Mouse (Mus musculus) E14TG2a.4 (cell line): ENCODE data around the gene Zyx.

Experiments
- H3K27me3 ChIP-seq: 2 replicates; pipeline ENCODE4 v1.6.1; 2014; ENCODE audit warnings: low read length, control low read depth; ENCODE audit not compliant: insufficient read depth
- H3K36me3 ChIP-seq: 2 replicates; pipeline ENCODE4 v1.6.1; 2014; ENCODE audit warnings: low read length, control low read depth; ENCODE audit not compliant: insufficient read depth
- H3K4me1 ChIP-seq: replicated peaks from 2 replicates; pipeline ENCODE4 v1.6.1; 2014; ENCODE audit warnings: low read depth, low read length, control low read depth
- H3K4me3 ChIP-seq: replicated peaks from 2 replicates; pipeline ENCODE4 v1.5.1; 2014; ENCODE audit warnings: mild to moderate bottlenecking, low read length
- H3K9me3 ChIP-seq: 2 replicates; pipeline ENCODE4 v1.6.1; 2014; ENCODE audit warnings: low read length, control low read depth
- CTCF ChIP-seq: conservative IDR thresholded peaks from 2 replicates; pipeline ENCODE4 v1.5.1; 2014; ENCODE audit warnings: low read length
- NANOG ChIP-seq: IDR thresholded peaks from 2 replicates; pipeline ENCODE4 v1.6.1; 2014; ENCODE audit warnings: borderline replicate concordance, low read length, mixed read lengths
- POU5F1 ChIP-seq: IDR thresholded peaks from 2 replicates; pipeline ENCODE4 v1.6.1; 2014; ENCODE audit warnings: low read length, borderline replicate concordance

Zyx gene

DNA sequence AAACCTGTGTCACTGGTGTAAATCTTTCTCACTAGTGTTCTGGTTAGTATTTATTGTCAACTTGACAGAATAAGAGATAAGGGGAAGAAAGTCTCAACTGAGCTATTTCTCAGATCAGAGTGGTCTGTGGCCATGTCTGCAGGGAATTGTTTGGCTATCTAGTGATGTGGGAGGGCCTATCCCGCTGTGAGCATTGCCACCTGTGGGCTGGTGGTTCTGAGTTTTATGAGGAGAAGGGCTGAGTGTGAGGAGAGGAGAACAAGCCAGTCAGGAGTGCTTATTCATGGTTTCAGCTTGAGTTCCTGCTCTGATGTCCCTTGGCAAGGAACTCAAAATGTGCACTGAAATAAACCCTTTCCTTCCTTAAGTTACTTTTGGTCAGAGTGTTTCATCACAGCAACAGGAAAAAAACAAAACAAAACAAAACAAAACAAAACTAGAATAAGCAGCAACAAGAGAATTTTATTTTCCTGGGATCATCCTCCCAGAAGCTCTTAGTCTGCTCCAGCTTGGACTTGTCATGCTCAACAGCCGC is 42.4 kb downstream of the Zyx start:
- Histone ChIP-seq H3K4me1 (no peaks in the 10 kb centered on the region), H3K4me3 (no peak overlapping the region), H3K36me3 (no peaks in the 10 kb centered on the region), H3K9me3 (no peaks in the 10 kb centered on the region), H3K27me3 (peaks cover 29% of the 10 kb centered on the region)
- TF ChIP-seq POU5F1 (no peak), NANOG (no peak), CTCF (no peak)

DNA sequence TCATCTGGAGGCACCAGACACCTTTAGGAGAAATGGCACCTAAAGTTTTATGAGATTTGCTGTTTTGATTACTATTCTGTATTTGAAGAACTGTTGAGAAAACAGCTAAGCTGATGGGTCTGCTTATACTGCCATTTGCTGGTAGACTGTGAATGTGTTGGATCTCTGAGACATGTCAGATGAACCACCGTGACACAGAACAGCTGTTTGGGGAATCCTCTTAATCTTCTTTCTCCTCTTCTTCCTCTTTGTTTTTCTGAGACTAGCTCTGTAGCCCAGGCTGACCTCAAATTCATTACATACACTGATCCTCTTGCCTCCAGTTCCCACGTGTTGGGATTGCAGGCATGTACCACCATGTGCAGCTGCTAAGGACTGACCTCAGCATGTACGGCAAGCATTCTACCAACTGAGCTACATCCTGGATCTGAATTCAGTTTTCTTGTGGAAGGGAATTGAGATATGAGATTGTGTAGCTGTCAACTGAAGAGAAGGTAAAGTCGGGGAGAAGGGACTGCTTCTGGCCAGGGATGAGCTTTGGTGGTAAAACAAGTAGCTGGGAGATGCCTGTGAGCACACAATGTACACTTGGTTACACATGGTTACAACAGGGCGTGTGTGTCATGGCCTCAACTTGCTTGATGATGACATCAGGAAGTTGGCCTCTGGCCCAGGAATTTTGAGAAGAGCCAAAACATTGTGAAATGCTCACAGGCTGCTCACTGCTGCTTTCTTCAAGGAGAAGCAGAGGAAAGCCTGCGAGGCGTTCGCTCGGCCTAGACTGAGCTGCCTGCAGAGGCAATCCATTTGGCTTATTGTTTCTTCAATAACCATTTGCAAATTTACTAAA is 46.8 kb downstream of the Zyx start:
- Histone ChIP-seq H3K27me3 (peaks cover 7% of the 10 kb centered on the region), H3K4me3 (no peak overlapping the region), H3K36me3 (no peaks in the 10 kb centered on the region), H3K4me1 (no peaks in the 10 kb centered on the region), H3K9me3 (no peaks in the 10 kb centered on the region)
- no peak for TF ChIP-seq NANOG
- TF ChIP-seq CTCF = no peak
- TF ChIP-seq POU5F1 = no peak

DNA sequence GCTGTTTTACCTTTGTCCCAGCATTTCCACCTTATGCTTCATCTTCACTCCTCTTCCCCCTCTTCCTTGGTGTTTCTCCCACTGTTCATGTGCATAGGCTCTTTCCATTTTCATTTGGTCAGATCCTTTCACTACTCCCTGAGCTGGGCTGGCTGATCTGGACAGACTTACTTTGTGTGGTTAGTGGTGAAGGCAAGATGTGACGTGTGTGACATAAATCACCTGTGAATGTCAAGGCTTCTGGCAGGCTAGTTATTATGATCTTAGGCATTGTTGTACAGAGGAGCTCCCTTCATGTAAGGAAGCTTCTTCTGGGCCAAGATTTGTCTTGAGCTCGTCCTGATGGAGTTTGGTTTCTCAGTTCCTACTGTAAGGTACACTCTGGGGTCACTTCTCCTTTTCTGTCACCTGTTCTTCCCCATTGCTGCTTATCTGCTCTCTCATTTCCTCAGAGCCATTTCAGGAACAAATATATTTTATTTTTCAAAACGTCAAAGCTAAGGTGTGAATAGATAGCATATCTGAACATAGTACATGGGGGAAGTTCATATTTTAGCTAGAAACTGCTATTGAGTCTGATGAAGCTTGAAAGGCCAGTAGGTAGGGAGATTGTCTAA is 47.7 kb downstream of the Zyx start:
- Histone ChIP-seq H3K4me3 (no peak overlapping the region), H3K4me1 (no peaks in the 10 kb centered on the region), H3K27me3 (peaks cover 4% of the 10 kb centered on the region), H3K9me3 (no peaks in the 10 kb centered on the region), H3K36me3 (no peaks in the 10 kb centered on the region)
- TF ChIP-seq POU5F1 (no peak), NANOG (no peak), CTCF (no peak)

DNA sequence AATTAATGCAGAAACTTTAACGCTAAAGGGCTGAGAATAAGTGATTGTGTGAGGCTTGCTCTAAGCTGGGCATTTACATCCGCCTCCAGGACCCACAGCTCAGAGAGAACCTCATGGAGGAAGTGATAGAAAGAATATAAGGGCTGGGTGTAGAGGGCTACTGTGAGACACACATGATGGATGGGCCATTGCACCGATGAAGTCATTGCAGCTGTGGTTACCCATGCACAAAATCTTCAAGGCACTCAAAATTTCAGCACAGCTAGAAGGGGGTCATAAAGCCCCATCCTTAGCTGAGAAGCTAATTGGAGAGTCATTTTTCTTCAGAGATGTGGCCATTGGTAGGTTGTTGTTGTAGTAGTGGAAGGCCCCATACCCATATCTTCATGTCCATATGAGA is 48.9 kb downstream of the Zyx start:
- Histone ChIP-seq H3K9me3 (no peaks in the 10 kb centered on the region), H3K4me3 (no peak overlapping the region), H3K4me1 (no peaks in the 10 kb centered on the region), H3K36me3 (no peaks in the 10 kb centered on the region), H3K27me3 (peaks cover 4% of the 10 kb centered on the region; the same call in 1 of the 2 replicates)
- TF ChIP-seq NANOG = no peak

DNA sequence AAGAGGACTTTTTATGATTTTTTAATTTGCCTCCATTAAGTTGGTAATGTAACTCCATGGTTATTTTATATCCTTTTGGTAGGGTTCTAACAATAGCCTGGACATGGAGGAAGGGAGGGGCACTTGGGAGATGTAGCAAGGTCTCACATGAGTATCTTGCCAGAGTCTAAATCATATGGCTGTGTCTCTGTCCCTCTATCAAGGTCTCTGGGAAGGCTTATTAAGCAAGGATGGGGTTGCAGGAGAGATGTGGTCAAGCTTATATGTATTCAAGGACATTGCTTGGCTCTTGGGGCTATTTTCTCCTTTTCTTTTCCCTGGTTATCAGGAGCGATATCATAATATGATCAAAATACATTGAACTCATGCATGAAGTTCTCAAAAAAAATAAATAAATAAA is 49.6 kb downstream of the Zyx start:
- Histone ChIP-seq H3K9me3 (no peaks in the 10 kb centered on the region), H3K27me3 (no peaks in the 10 kb centered on the region), H3K4me3 (no peak overlapping the region), H3K36me3 (no peaks in the 10 kb centered on the region), H3K4me1 (no peaks in the 10 kb centered on the region)
- TF ChIP-seq POU5F1 = no peak
- TF ChIP-seq CTCF = no peak
- no peak for TF ChIP-seq NANOG

GRCm38 (mm10) chr6:42399938-42400337 is 50.5 kb downstream of the Zyx start, which contains the start of gene Tas2r143:
Tas2r143 (plus strand) TSS chr6:42400238.
- Histone ChIP-seq H3K4me3 (no peak within 1 kb of the TSS), H3K9me3 (no peaks in the 10 kb centered on the region), H3K4me1 (no peaks in the 10 kb centered on the region), H3K36me3 (no peaks in the 10 kb centered on the region), H3K27me3 (no peaks in the 10 kb centered on the region)
- TF ChIP-seq CTCF = no peak

DNA sequence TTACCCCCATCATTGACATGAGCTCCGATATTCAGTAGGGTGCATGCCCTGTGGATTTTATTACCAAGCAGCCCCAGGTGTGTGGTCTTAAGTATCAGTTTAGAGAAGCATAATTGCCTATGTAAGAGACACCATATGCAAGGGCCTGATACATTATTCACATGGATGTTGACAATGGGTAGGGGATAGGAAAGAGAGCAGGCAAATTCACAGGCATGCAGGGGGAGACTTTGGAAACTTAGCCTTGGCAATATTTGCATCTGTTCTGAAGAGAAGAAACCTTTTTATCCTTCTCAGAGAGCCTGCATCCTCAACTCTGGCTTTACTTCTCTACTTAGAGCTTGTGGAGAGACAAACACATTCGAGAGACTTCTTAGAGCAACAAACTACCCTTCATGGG is 55.7 kb downstream of the Zyx start, which contains the start of gene Tas2r135:
TSS of gene Tas2r135 (plus strand) at position 301 of the 400 bp plus-strand sequence.
- no peaks in the 10 kb centered on the region for H3K36me3 ChIP-seq
- no peaks in the 10 kb centered on the region for H3K9me3 ChIP-seq
- no peaks in the 10 kb centered on the region for H3K27me3 ChIP-seq
- no peaks in the 10 kb centered on the region for H3K4me1 ChIP-seq
- no peak for TF ChIP-seq CTCF
- no peak for TF ChIP-seq NANOG
- no peak for TF ChIP-seq POU5F1
- no peak within 1 kb of the TSS for H3K4me3 ChIP-seq
